Mouse (Mus musculus): ENCODE results near the gene Ctss. TPM values are rescaled to one million over a fixed set of nuclear protein-coding genes. Genes with fewer than 3 reads are reported as not detected.

The Ctss gene
- 419 TPM for polyA plus RNA-seq (2017; shearing (Covaris generic))

DNA sequence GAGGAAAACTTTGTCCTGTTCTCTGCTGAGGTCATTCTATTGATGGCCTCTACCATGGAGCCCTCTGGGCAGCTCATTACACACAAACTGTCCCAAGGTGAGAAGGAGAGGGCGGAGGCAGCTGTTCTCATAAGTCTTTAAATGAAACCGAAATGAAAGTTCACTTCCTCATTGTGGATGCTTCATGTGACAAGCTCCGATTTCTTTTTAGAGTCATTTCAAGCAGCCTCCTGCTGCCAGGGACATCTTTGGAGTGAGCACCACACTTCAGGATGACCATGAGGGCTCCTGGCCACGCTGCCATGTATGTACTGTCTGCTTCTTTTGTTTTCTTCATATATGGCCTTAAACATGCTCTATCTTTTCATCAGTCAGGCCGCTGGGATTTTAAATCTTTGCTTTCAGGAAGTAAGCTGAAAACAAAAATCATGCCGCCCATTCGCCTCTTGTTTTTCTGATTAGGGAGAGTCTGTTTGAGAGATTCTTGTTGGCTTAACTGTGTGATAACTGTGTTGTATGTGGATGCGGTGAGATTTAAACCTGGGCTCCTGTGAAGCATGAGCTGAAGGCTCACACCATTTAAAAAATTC, at the start of gene Ctss:
Gene Ctss, plus strand, starts transcription at position 165 of the 590 bp plus-strand sequence.

DNA sequence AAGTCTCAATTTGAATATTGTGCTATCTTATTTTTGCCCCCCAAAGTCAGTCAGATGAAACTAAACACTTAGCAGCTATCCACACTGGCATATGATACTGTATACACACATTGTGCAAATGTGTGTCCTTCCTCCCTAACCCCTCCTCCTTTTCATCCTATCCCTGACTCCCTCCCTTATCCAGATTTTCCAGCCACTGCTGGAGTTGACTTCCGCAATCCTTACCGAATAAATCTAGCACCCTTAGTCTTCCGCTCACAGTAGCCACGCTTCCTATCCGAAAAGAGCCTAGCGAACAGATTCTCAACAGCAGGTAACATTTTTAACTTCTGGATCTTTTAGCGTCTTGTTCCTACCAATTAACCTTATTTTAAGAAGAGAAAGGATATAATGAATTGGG, 27.6 kb upstream of the Ctss start, which contains the start of gene Ctsk:
Gene Ctsk, plus strand, starts transcription at position 233 of the 400 bp plus-strand sequence.

GRCm38 (mm10) chr3:95559437-95559836, 32.9 kb downstream of the Ctss start, which contains the start of gene Hormad1:
TSS of gene Hormad1 (plus strand) at chr3:95559677.

DNA sequence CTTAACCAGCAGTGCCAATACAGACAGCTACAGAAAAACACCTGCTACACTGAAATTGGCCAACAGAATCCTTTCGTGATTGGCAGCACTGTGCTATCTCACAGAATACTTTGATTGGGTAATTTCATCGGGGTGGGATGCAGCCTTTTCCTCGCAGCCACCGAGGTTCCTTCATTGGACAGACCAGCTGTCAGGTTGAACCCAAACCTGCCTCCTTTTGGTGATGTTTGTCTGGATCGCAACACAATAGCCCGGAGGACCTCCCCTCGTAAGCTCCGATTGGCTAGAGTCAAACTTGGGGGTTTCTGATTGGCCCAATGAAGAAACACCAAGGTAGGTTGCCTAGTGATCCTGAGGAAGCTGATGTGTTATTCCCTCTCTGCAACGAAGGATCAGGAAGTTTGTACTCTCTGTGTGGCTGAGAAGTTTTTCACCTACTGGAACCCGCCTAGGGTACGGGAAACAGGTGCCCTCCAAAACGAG, 62.1 kb downstream of the Ctss start, which contains the start of gene Golph3l:
Gene Golph3l, plus strand, starts transcription at position 331 of the 483 bp plus-strand sequence.

Other genes with a start within 250 kb of the Ctss start
- gene Mindy1, start 245.4 kb upstream of the Ctss start, polyA plus RNA-seq (2017; shearing (Covaris generic)) = 28.8 TPM
- 7.2 TPM for gene Prune1, start 244.7 kb upstream of the Ctss start, polyA plus RNA-seq (2017; shearing (Covaris generic))
- 0.62 TPM for gene Anxa9, start 219.6 kb upstream of the Ctss start, polyA plus RNA-seq (2017; shearing (Covaris generic))
- gene Cers2, start 212.0 kb upstream of the Ctss start, polyA plus RNA-seq (2017; shearing (Covaris generic)) = 274 TPM
- 47.0 TPM for gene Setdb1, start 169.6 kb upstream of the Ctss start, polyA plus RNA-seq (2017; shearing (Covaris generic))
- not detected for gene 4930558C23Rik, start 123.9 kb upstream of the Ctss start, polyA plus RNA-seq (2017; shearing (Covaris generic))
- 59.4 TPM for gene Arnt, start 92.4 kb upstream of the Ctss start, polyA plus RNA-seq (2017; shearing (Covaris generic))
- gene Ctsk, start 27.5 kb upstream of the Ctss start, polyA plus RNA-seq (2017; shearing (Covaris generic)) = 0.18 TPM
- gene Hormad1, start 32.9 kb downstream of the Ctss start, polyA plus RNA-seq (2017; shearing (Covaris generic)) = not detected
- 49.0 TPM for gene Golph3l, start 62.1 kb downstream of the Ctss start, polyA plus RNA-seq (2017; shearing (Covaris generic))
- gene Ensa, start 98.2 kb downstream of the Ctss start, polyA plus RNA-seq (2017; shearing (Covaris generic)) = 106 TPM
- 44.9 TPM for gene Mcl1, start 132.0 kb downstream of the Ctss start, polyA plus RNA-seq (2017; shearing (Covaris generic))
- gene Adamtsl4, start 161.1 kb downstream of the Ctss start, polyA plus RNA-seq (2017; shearing (Covaris generic)) = 12.3 TPM
- 302 TPM for gene Ecm1, start 212.8 kb downstream of the Ctss start, polyA plus RNA-seq (2017; shearing (Covaris generic))
- 92.0 TPM for gene Tars2, start 233.4 kb downstream of the Ctss start, polyA plus RNA-seq (2017; shearing (Covaris generic))

Measured in activated CD4-positive, CD25-positive, alpha-beta regulatory T cell, adult 9 weeks (primary cell).